Mouse (Mus musculus): ENCODE measurements around the gene Btbd18. TPM values are rescaled to one million over a fixed set of nuclear protein-coding genes. Genes with fewer than 3 reads are reported as not detected.

The Btbd18 gene
- polyA plus RNA-seq, 1 experiment from 2014 or later: 0.20 TPM

DNA sequence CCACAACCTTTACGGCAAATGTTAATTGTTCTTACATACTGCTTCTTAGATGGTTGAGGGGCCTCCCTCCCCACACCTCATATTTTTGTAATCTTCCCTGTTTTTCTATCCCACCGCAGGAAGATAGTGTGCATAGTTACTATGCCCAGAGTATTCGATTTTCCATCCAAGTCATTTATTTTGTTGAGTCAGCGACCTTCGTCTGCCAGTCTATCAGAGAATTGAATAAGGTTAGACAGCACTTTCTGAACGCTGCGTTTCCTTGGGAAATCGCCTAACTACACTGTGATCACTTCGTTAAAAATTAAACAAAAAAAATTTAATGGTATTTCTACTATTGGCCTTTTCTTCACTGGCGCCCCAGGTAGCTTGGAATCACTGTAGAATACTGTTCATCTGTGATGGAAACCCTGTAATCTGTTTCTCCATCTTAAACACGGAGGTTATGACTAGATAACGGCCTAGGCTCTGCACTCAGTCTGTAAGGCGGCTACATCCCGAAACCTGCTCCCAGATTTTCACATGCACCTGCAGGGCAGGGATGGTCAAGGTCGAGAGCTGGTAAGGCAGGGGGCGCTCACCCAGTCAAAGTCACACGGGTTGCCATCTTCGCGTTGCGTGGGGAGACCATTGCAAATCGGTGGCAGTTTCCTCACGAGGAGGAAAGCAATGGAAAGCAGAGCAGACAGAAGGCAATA lies 18.5 kb downstream of the Btbd18 start:
- H3K4me3 ChIP-seq (ENCODE audit: low read depth, low read length): peak overlapping the region; percentile 91
- H3K36me3 ChIP-seq (ENCODE audit: control insufficient read depth, insufficient read depth, low read length): peaks cover 19% of the 10 kb centered on the region
- H3K27ac ChIP-seq (ENCODE audit: low read depth, low read length): peak overlapping the region; percentile 51
- ATAC-seq (replicated peaks; ENCODE audit: insufficient number of reproducible peaks, low FRiP score, low TSS enrichment): peak; percentile 59
- peak overlapping the region; percentile 67 for H3K4me2 ChIP-seq
- no peaks in the 10 kb centered on the region for H3K27me3 ChIP-seq (ENCODE audit: control insufficient read depth, insufficient read depth, low read length)
- 9% methylated on average over 22 of the region's 22 CpGs for WGBS (ENCODE audit: insufficient replicate concordance)
- H3K4me1 ChIP-seq (ENCODE audit: control insufficient read depth, insufficient read depth, low read length): peaks cover 5% of the 10 kb centered on the region
- no peaks in the 10 kb centered on the region for H3K9me3 ChIP-seq (replicated peaks; ENCODE audit: control insufficient read depth, low read length)
- peak overlapping the region; percentile 77 for H3K9ac ChIP-seq (ENCODE audit: low read depth, low read length)

GRCm38 (mm10) chr2:84677968-84678880 lies 19.3 kb downstream of the Btbd18 start, which contains the start of the genes Gm28635 and Med19:
Gene Gm28635, minus strand, starts transcription at chr2:84678041.
Gene Med19, plus strand, starts transcription at chr2:84678402.
- H3K4me3 ChIP-seq (ENCODE audit: low read depth, low read length): peak within 1 kb of the TSS; percentile 91
- no peaks in the 10 kb centered on the region for H3K27me3 ChIP-seq (ENCODE audit: control insufficient read depth, insufficient read depth, low read length)
- H3K4me2 ChIP-seq: peak within 1 kb of the TSS; percentile 74
- WGBS (ENCODE audit: insufficient replicate concordance): under 1% methylated on average over 43 of the region's 44 CpGs
- peak within 1 kb of the TSS; percentile 64 for H3K27ac ChIP-seq (ENCODE audit: low read depth, low read length)
- peak; percentile 99 for ATAC-seq (replicated peaks; ENCODE audit: insufficient number of reproducible peaks, low FRiP score, low TSS enrichment)
- H3K9ac ChIP-seq (ENCODE audit: low read depth, low read length): peak within 1 kb of the TSS; percentile 87
- peaks cover 10% of the 10 kb centered on the region for H3K4me1 ChIP-seq (ENCODE audit: control insufficient read depth, insufficient read depth, low read length)
- no peaks in the 10 kb centered on the region for H3K9me3 ChIP-seq (replicated peaks; ENCODE audit: control insufficient read depth, low read length)
- H3K36me3 ChIP-seq (ENCODE audit: control insufficient read depth, insufficient read depth, low read length): peaks cover 12% of the 10 kb centered on the region

DNA sequence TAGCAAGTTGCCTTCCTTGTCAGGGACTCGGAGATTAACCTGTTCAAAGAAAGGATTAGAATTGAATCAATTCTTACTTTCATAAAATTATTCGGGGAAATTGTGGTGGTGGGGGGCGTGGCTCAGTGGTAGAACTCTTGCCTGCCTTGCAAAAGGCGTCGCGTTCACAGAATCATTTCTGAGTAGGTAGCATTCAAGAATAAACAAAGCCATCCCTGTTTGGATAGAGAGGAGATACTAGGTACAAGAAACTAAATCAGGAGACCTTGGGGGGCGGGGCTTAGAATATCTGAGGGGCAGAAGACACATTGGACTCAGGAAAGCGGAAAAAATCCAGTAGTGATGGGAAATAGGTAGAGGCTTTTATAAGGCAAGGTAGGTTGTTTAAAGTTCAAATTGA lies 20.1 kb downstream of the Btbd18 start, which contains the start of gene Tmx2:
Tmx2 (minus strand) TSS at position 125 of the 400 bp plus-strand sequence.
- 11% methylated on average over 8 of the region's 8 CpGs for WGBS (ENCODE audit: insufficient replicate concordance)
- ATAC-seq (replicated peaks; ENCODE audit: insufficient number of reproducible peaks, low FRiP score, low TSS enrichment): no peak
- peak within 1 kb of the TSS; percentile 64; the same call in 1 of the 2 replicates for H3K27ac ChIP-seq (ENCODE audit: low read depth, low read length)
- H3K4me3 ChIP-seq (ENCODE audit: low read depth, low read length): peak within 1 kb of the TSS; percentile 91
- H3K9me3 ChIP-seq (replicated peaks; ENCODE audit: control insufficient read depth, low read length): no peaks in the 10 kb centered on the region
- no peaks in the 10 kb centered on the region for H3K27me3 ChIP-seq (ENCODE audit: control insufficient read depth, insufficient read depth, low read length)
- peaks cover 10% of the 10 kb centered on the region for H3K4me1 ChIP-seq (ENCODE audit: control insufficient read depth, insufficient read depth, low read length)
- peaks cover 9% of the 10 kb centered on the region for H3K36me3 ChIP-seq (ENCODE audit: control insufficient read depth, insufficient read depth, low read length)
- H3K4me2 ChIP-seq: peak within 1 kb of the TSS; percentile 74
- peak within 1 kb of the TSS; percentile 87 for H3K9ac ChIP-seq (ENCODE audit: low read depth, low read length)

DNA sequence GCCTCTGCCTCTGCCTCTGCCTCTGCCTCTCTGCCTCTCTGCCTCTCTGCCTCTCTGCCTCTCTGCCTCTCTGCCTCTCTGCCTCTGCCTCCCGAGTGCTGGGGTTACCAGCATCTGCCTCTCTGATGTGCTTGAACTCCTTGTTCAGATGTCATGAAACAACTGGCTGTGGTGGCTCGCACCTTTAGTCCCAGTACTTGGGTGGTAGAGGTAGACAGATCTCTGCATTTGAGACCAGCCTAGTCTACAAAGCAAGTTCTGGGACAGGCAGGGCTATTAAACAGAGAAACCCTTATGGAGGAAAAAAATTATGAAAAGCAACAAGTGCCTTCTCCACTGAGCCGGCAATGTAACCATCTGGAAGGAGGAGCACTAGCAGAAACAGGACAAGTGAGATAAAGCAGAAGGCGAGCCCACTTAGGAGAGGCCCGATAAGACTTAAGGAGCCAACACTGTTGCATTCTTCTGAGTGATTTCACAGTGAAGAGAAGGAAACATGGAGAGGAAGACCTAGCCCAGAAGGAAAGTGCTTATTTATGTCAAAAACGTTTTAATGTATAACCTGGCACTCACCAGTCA lies 23.8 kb downstream of the Btbd18 start:
- ATAC-seq (replicated peaks; ENCODE audit: insufficient number of reproducible peaks, low FRiP score, low TSS enrichment): no peak
- WGBS (ENCODE audit: insufficient replicate concordance): 25% methylated on average over 6 of the region's 6 CpGs
- H3K27ac ChIP-seq (ENCODE audit: low read depth, low read length): peak overlapping the region; percentile 66; the same call in 1 of the 2 replicates
- no peaks in the 10 kb centered on the region for H3K9me3 ChIP-seq (replicated peaks; ENCODE audit: control insufficient read depth, low read length)
- H3K36me3 ChIP-seq (ENCODE audit: control insufficient read depth, insufficient read depth, low read length): peaks cover 10% of the 10 kb centered on the region
- no peak overlapping the region for H3K9ac ChIP-seq (ENCODE audit: low read depth, low read length)
- peak overlapping the region; percentile 16 for H3K4me2 ChIP-seq
- peaks cover 5% of the 10 kb centered on the region; the same call in 1 of the 2 replicates for H3K4me1 ChIP-seq (ENCODE audit: control insufficient read depth, insufficient read depth, low read length)
- H3K27me3 ChIP-seq (ENCODE audit: control insufficient read depth, insufficient read depth, low read length): no peaks in the 10 kb centered on the region
- H3K4me3 ChIP-seq (ENCODE audit: low read depth, low read length): no peak overlapping the region

DNA sequence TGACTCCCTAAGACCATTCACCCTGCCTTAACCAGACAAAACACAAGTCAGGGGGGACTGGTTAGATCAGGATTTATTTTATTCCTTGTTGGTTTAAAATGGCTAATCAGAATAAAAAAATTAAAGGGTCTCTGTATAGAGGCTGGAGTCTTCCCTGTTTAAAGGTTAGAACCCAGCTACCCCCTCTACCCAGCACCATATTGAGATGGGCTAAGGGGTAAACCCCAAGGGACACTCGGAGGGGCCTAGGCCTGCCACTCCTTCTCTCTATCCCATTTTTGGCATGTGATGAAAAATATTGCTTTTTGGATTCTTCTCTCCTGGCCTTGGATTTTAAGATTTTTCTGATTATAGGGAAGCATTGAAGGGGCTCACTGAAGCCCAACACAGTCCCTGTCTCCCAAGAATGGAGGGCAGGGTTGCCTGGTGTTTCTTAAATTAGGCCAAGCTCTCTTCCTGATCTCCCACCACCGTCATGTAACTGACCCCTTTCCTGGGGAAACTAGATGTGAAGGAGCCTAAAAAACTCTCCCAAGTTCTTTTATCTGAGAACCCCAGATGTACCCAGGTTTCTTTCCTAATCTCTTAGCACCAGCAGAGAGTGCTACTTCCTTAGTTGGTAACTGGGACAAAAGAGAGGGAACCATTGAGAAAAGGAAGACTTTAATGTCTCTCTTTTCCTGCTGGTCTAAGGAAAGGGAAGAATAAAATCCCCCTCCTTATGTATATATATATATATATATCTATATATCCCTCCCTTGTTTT lies 29.4 kb downstream of the Btbd18 start:
- 71% methylated on average over 2 of the region's 2 CpGs for WGBS (ENCODE audit: insufficient replicate concordance)

DNA sequence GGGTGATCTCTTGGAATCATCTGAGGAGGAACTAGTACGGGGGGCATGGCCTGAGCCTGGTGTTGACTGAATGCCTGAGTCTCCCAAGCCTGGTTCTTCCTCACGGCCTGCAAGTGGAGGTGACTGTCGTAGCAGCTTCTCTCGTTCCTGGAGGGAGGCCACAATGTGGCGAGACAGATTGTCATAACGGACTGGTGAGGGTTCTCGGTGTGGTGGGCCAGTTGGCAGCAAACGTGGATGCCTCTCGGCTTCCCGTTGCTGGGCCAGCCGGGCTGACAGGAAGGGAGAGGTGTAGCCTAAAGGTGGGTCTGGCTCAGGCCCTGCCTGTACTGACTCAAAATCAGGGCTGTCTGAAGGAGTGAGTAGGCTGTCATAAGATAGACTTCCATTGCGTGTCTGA lies 31.2 kb downstream of the Btbd18 start:
- Histone ChIP-seq H3K36me3 (ENCODE audit: control insufficient read depth, insufficient read depth, low read length) (peaks cover 46% of the 10 kb centered on the region), H3K27ac (ENCODE audit: low read depth, low read length) (no peak overlapping the region), H3K4me1 (ENCODE audit: control insufficient read depth, insufficient read depth, low read length) (no peaks in the 10 kb centered on the region), H3K9ac (ENCODE audit: low read depth, low read length) (no peak overlapping the region), H3K4me3 (ENCODE audit: low read depth, low read length) (no peak overlapping the region), H3K27me3 (ENCODE audit: control insufficient read depth, insufficient read depth, low read length) (no peaks in the 10 kb centered on the region), H3K4me2 (no peak overlapping the region), H3K9me3 (replicated peaks; ENCODE audit: control insufficient read depth, low read length) (no peaks in the 10 kb centered on the region)
- 86% methylated on average over 12 of the region's 12 CpGs for WGBS (ENCODE audit: insufficient replicate concordance)
- ATAC-seq (replicated peaks; ENCODE audit: insufficient number of reproducible peaks, low FRiP score, low TSS enrichment): no peak

More for the DNA sequence above, 29.4 kb downstream of the Btbd18 start:
- Histone ChIP-seq H3K27ac (ENCODE audit: low read depth, low read length) (no peak overlapping the region), H3K9ac (ENCODE audit: low read depth, low read length) (no peak overlapping the region), H3K27me3 (ENCODE audit: control insufficient read depth, insufficient read depth, low read length) (no peaks in the 10 kb centered on the region), H3K9me3 (replicated peaks; ENCODE audit: control insufficient read depth, low read length) (no peaks in the 10 kb centered on the region), H3K36me3 (ENCODE audit: control insufficient read depth, insufficient read depth, low read length) (peaks cover 41% of the 10 kb centered on the region), H3K4me1 (ENCODE audit: control insufficient read depth, insufficient read depth, low read length) (no peaks in the 10 kb centered on the region), H3K4me3 (ENCODE audit: low read depth, low read length) (no peak overlapping the region), H3K4me2 (no peak overlapping the region)
- no peak for ATAC-seq (replicated peaks; ENCODE audit: insufficient number of reproducible peaks, low FRiP score, low TSS enrichment)

DNA sequence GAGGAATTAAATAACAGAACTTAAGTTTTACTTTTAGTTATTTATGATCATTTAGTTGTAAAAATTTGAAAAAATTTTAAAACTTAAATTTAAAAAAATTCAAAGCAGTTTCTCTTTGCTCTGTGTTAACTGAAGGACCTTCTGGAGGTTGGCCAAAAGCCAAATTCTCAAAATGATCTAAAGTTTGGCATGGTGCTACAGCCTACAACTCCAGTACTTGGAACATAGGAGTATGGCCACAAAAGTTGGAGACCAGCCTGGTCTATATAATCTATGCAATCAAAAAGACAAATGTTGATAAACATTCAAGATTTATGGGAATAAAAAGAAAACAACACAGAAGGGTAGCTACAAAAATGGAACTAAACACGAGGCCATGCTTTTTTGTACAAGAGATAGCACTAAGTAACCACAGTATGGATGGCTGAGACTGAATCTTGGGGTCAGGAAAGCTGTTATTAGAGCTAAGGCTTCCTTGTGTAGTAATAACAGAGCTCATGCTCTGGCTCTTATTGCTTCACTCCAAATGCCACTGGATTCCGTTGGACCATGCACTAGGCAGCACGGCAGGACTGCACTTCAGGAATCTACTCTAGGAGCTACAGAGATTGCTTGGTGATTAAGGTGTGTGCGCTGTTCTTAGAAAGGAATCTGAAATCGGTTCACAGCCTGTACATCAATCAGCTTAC lies 36.3 kb downstream of the Btbd18 start:
- no peaks in the 10 kb centered on the region for H3K9me3 ChIP-seq (replicated peaks; ENCODE audit: control insufficient read depth, low read length)
- no peaks in the 10 kb centered on the region for H3K27me3 ChIP-seq (ENCODE audit: control insufficient read depth, insufficient read depth, low read length)
- no peaks in the 10 kb centered on the region for H3K4me1 ChIP-seq (ENCODE audit: control insufficient read depth, insufficient read depth, low read length)
- no peak overlapping the region for H3K4me3 ChIP-seq (ENCODE audit: low read depth, low read length)
- no peak overlapping the region for H3K27ac ChIP-seq (ENCODE audit: low read depth, low read length)
- H3K4me2 ChIP-seq: no peak overlapping the region
- 87% methylated on average over 5 of the region's 5 CpGs for WGBS (ENCODE audit: insufficient replicate concordance)
- H3K9ac ChIP-seq (ENCODE audit: low read depth, low read length): no peak overlapping the region
- peaks cover 37% of the 10 kb centered on the region for H3K36me3 ChIP-seq (ENCODE audit: control insufficient read depth, insufficient read depth, low read length)
- ATAC-seq (replicated peaks; ENCODE audit: insufficient number of reproducible peaks, low FRiP score, low TSS enrichment): no peak
